9 mouse cellular contexts compared by ENCODE assay signal in genomic region chr14:114854324-114855054, GRCm38 (mm10).
DNase-seq lines count a peak whose midpoint lies in the region; ATAC-seq lines count a peak whose summit lies in the region.
"Had no signal": no experiment of that assay in that cellular context is flagged by ENCODE, and none has a peak within 500 bp of the region (broad histone marks: within the 10 kb centered on the region; RNA-seq: fewer than 3 reads in every experiment).

No protein-coding gene starts in this region.

- H3K9me3 ChIP-seq in embryonic facial prominence, embryonic 11.5 days (replicated peaks; ENCODE audit: control insufficient read depth, low read length) = no peaks in the 10 kb centered on the region
- H3K9me3 ChIP-seq in intestine, embryonic 15.5 days = no peaks in the 10 kb centered on the region

- 23% methylated on average over 9 of the region's 9 CpGs for WGBS in embryonic facial prominence, embryonic 11.5 days
- 25% methylated on average over 9 of the region's 9 CpGs for WGBS in intestine, embryonic 15.5 days

- no peak overlapping the region for H3K27ac ChIP-seq in embryonic facial prominence, embryonic 11.5 days (replicated peaks; ENCODE audit: low read depth, low read length)
- no peak overlapping the region for H3K27ac ChIP-seq in intestine, embryonic 15.5 days

- ATAC-seq in embryonic facial prominence, embryonic 11.5 days (replicated peaks; ENCODE audit: insufficient number of reproducible peaks, low FRiP score, low TSS enrichment, low read depth) = peak; percentile 46; the same call in 1 of the 2 replicates
- ATAC-seq in intestine, embryonic 15.5 days = peak; percentile 66; the same call in 1 of the 2 replicates

- H3K9ac ChIP-seq in embryonic facial prominence, embryonic 11.5 days (replicated peaks; ENCODE audit: low read length) = no peak overlapping the region; the same call in 1 of the 2 replicates
- H3K9ac ChIP-seq in intestine, embryonic 15.5 days = no peak overlapping the region

- peak; percentile 62 for DNase-seq in thymus, postnatal 0 days (ENCODE audit: low spot score)
- no peak for DNase-seq in thymus, adult 18-20 months
- DNase-seq in embryonic facial prominence, embryonic 11.5 days (ENCODE audit: low spot score) = peak; percentile 82
- DNase-seq in naive thymus-derived CD4-positive, alpha-beta T cell, adult 2 months (ENCODE audit: low read depth) = peak; percentile 51
- no peak for DNase-seq in adrenal gland, postnatal 4 days (ENCODE audit: low spot score in 2 of 2)
- DNase-seq in frontal cortex, postnatal 10 days (ENCODE audit: low spot score in 2 of 2) = no peak
- DNase-seq in heart, adult 11 months = no peak

- no peaks in the 10 kb centered on the region for H3K4me1 ChIP-seq in embryonic facial prominence, embryonic 11.5 days (ENCODE audit: control insufficient read depth, insufficient read depth, low read length)
- no peaks in the 10 kb centered on the region for H3K4me1 ChIP-seq in intestine, embryonic 15.5 days (replicated peaks)

- H3K27me3 ChIP-seq in embryonic facial prominence, embryonic 11.5 days (ENCODE audit: control insufficient read depth, insufficient read depth, low read length) = no peaks in the 10 kb centered on the region
- H3K27me3 ChIP-seq in intestine, embryonic 15.5 days (replicated peaks) = no peaks in the 10 kb centered on the region

- H3K4me3 ChIP-seq in embryonic facial prominence, embryonic 11.5 days (ENCODE audit: low read depth, low read length) = no peak overlapping the region
- H3K4me3 ChIP-seq in intestine, embryonic 15.5 days (replicated peaks) = no peak overlapping the region
- H3K4me3 ChIP-seq: erythroblast, embryonic 14.5 days had no signal

- H3K36me3 ChIP-seq in embryonic facial prominence, embryonic 11.5 days (replicated peaks; ENCODE audit: control insufficient read depth, insufficient read depth, low read depth, low read length) = no peaks in the 10 kb centered on the region
- no peaks in the 10 kb centered on the region for H3K36me3 ChIP-seq in intestine, embryonic 15.5 days

- no peak overlapping the region for H3K4me2 ChIP-seq in embryonic facial prominence, embryonic 11.5 days (ENCODE audit: low read depth, low read length)
- H3K4me2 ChIP-seq in intestine, embryonic 15.5 days (replicated peaks) = no peak overlapping the region

Comparison
In these comparisons a context has a peak if more than half of its experiments do, and no peak if none do; other contexts are left out.
1. DNase-seq: peak in thymus, postnatal 0 days (single experiment), embryonic facial prominence, embryonic 11.5 days (single experiment) and naive thymus-derived CD4-positive, alpha-beta T cell, adult 2 months (single experiment); none in thymus, adult 18-20 months (0 of 2), adrenal gland, postnatal 4 days (0 of 2), frontal cortex, postnatal 10 days (0 of 2) and heart, adult 11 months (single experiment).